Mouse (Mus musculus): ENCODE measurements around the gene Rec114. TPM values are rescaled to one million over a fixed set of nuclear protein-coding genes. Genes with fewer than 3 reads are reported as not detected.

The Rec114 gene
- polyA plus RNA-seq, 1 experiment from 2014 or later: 2.8 TPM

DNA sequence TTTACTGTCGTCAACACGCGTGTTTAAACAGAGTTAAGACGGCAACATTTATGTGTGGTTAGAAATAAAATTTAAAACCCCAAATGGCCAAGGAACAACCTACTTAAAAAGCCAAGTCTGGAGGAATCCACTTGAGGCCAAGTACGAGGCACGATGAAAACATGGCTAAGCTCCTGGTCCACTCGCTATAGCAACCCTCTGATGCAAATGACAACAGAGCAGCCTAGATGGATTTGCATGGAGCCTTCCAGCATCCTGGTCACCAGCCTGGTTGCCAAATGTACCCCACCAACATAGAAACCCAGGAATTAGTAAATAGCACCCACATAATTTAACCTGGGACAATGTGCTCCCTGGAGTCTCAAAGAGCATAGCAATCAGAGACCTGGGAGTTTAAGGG, 40.0 kb downstream of the Rec114 start:
- no peaks in the 10 kb centered on the region for H3K36me3 ChIP-seq (replicated peaks; ENCODE audit: control insufficient read depth, insufficient read depth)
- no peaks in the 10 kb centered on the region for H3K4me1 ChIP-seq (replicated peaks; ENCODE audit: control insufficient read depth, insufficient read depth, low read length)
- 89% methylated on average over 7 of the region's 7 CpGs for WGBS
- no peak for ATAC-seq (ENCODE audit: low FRiP score)
- H3K9me3 ChIP-seq (ENCODE audit: control insufficient read depth, low read length): no peaks in the 10 kb centered on the region
- DNase-seq (ENCODE audit: low spot score): no peak
- H3K9ac ChIP-seq: no peak overlapping the region
- no peaks in the 10 kb centered on the region for H3K27me3 ChIP-seq (ENCODE audit: control insufficient read depth, insufficient read depth, low read length)
- H3K4me3 ChIP-seq (replicated peaks; ENCODE audit: low read length): no peak overlapping the region
- H3K4me2 ChIP-seq (replicated peaks): no peak overlapping the region
- no peak overlapping the region for H3K27ac ChIP-seq

DNA sequence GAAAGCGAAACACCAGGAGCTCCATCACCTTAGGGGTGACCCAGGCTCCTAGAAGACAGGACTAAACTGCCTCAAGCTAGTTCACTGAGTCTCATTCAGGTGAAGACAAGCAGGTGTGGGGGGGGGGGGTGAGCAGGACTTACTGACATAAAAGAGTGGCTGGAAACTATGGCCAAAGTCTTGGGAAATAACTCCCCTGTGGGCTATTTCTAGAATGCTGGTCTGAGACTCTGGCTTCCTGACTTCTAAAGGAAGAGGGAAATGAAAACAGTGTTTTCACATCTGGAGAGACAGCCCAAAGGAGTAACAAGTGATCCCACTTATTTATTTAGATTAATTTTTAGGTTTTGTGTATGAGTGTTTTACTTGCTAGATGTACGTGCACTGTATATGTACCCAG, 42.0 kb downstream of the Rec114 start:
- no peak overlapping the region for H3K4me3 ChIP-seq (replicated peaks; ENCODE audit: low read length)
- no peaks in the 10 kb centered on the region for H3K27me3 ChIP-seq (ENCODE audit: control insufficient read depth, insufficient read depth, low read length)
- H3K4me2 ChIP-seq (replicated peaks): no peak overlapping the region
- 93% methylated on average over 2 of the region's 2 CpGs for WGBS
- no peak for ATAC-seq (ENCODE audit: low FRiP score)
- no peak overlapping the region for H3K9ac ChIP-seq
- H3K27ac ChIP-seq: no peak overlapping the region
- no peak for DNase-seq (ENCODE audit: low spot score)
- H3K9me3 ChIP-seq (ENCODE audit: control insufficient read depth, low read length): no peaks in the 10 kb centered on the region
- no peaks in the 10 kb centered on the region for H3K36me3 ChIP-seq (replicated peaks; ENCODE audit: control insufficient read depth, insufficient read depth)
- H3K4me1 ChIP-seq (replicated peaks; ENCODE audit: control insufficient read depth, insufficient read depth, low read length): no peaks in the 10 kb centered on the region

DNA sequence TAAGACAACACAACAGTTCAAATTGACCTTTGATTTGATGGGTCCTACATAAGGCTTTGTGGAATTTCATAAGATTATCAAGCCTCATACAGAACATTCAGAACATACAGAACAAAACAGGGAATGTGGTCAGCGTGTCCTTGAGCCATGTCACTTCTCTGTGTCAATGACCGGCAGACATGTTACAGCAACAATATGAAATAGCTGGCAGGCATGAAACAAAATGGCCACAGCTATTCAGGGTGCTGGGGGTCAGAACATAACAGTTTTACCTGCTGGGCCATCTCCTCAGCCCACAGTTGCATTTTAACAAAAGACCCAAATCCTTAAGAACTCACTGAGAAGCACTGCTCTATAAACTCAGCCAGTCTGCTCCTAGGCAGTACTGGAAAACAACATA, 45.3 kb downstream of the Rec114 start:
- Histone ChIP-seq H3K9ac (no peak overlapping the region), H3K36me3 (replicated peaks; ENCODE audit: control insufficient read depth, insufficient read depth) (no peaks in the 10 kb centered on the region), H3K4me1 (replicated peaks; ENCODE audit: control insufficient read depth, insufficient read depth, low read length) (no peaks in the 10 kb centered on the region), H3K4me2 (replicated peaks) (no peak overlapping the region), H3K4me3 (replicated peaks; ENCODE audit: low read length) (no peak overlapping the region), H3K9me3 (ENCODE audit: control insufficient read depth, low read length) (peaks cover 8% of the 10 kb centered on the region; the same call in 1 of the 2 replicates), H3K27ac (no peak overlapping the region), H3K27me3 (ENCODE audit: control insufficient read depth, insufficient read depth, low read length) (no peaks in the 10 kb centered on the region)
- no peak for DNase-seq (ENCODE audit: low spot score)
- WGBS: 98% methylated on average over 2 of the region's 2 CpGs
- ATAC-seq (ENCODE audit: low FRiP score): no peak

DNA sequence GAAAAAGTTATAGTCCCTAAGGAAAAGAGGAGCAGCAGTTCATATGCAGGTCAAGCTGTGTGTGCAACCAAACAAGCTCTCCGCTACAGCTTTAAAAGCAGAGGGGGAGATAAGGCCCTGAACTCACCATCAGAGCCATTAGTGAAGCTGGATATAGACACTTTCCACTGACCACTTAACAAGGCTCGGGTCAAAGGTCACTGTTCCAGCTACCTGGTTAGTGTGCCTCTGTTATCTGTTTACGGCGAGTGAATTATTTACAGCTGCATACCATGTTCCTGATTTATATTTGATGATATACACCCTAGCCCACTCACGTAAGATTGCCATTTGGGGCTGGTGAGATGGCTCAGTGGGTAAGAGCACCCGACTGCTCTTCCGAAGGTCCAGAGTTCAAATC, 52.3 kb downstream of the Rec114 start:
- no peaks in the 10 kb centered on the region for H3K27me3 ChIP-seq (ENCODE audit: control insufficient read depth, insufficient read depth, low read length)
- DNase-seq (ENCODE audit: low spot score) (no peak), ATAC-seq (ENCODE audit: low FRiP score) (no peak)
- no peak overlapping the region for H3K4me3 ChIP-seq (replicated peaks; ENCODE audit: low read length)
- H3K36me3 ChIP-seq (replicated peaks; ENCODE audit: control insufficient read depth, insufficient read depth): no peaks in the 10 kb centered on the region
- 91% methylated on average over 7 of the region's 7 CpGs for WGBS
- H3K9me3 ChIP-seq (ENCODE audit: control insufficient read depth, low read length): peaks cover 8% of the 10 kb centered on the region; the same call in 1 of the 2 replicates
- no peak overlapping the region for H3K4me2 ChIP-seq (replicated peaks)
- H3K4me1 ChIP-seq (replicated peaks; ENCODE audit: control insufficient read depth, insufficient read depth, low read length): no peaks in the 10 kb centered on the region
- H3K27ac ChIP-seq: no peak overlapping the region
- H3K9ac ChIP-seq: no peak overlapping the region

DNA sequence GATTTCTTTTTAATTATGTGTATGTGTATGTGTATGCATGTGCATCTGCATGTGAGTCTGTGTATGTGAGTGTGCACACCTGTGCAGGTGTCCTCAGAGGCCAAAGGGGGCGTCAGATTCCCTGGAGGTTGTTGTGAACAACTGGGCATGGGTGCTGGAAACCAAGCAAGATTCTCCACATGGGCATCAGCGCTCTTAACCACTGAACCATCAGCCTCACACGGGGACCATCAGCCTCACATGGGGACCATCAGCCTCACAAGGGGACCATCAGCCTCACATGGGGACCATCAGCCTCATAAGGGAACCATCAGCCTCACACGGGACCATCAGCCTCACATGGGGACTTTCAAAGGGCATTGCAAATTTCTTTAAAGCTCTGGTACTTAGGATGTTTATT, 53.1 kb downstream of the Rec114 start:
- WGBS: 86% methylated on average over 4 of the region's 4 CpGs
- Histone ChIP-seq H3K27ac (no peak overlapping the region), H3K36me3 (replicated peaks; ENCODE audit: control insufficient read depth, insufficient read depth) (no peaks in the 10 kb centered on the region), H3K9ac (no peak overlapping the region), H3K27me3 (ENCODE audit: control insufficient read depth, insufficient read depth, low read length) (no peaks in the 10 kb centered on the region), H3K4me1 (replicated peaks; ENCODE audit: control insufficient read depth, insufficient read depth, low read length) (no peaks in the 10 kb centered on the region), H3K4me3 (replicated peaks; ENCODE audit: low read length) (no peak overlapping the region), H3K9me3 (ENCODE audit: control insufficient read depth, low read length) (peaks cover 8% of the 10 kb centered on the region; the same call in 1 of the 2 replicates), H3K4me2 (replicated peaks) (no peak overlapping the region)
- no peak for DNase-seq (ENCODE audit: low spot score)
- no peak for ATAC-seq (ENCODE audit: low FRiP score)

DNA sequence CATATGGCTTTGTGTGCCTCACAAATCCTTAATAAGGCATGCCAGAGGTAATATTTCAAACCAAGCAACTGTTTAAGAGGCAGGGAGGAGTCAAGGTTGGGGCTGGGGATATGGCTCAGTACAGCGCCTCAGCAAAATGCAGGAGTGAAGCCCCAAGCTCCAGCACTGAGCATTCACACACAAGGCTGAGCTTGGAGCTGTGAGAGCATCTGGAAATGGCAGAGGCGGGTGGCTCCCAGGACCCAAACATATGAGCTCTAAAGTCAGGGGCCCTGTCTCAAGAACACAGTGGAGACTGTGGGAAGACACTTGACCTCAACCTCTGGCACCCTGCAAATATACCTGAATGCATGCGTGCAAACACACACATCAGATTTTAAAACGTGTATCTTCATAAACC, 55.7 kb downstream of the Rec114 start:
- WGBS: 89% methylated on average over 4 of the region's 4 CpGs
- H3K36me3 ChIP-seq (replicated peaks; ENCODE audit: control insufficient read depth, insufficient read depth): no peaks in the 10 kb centered on the region
- H3K9ac ChIP-seq: no peak overlapping the region
- H3K4me3 ChIP-seq (replicated peaks; ENCODE audit: low read length): no peak overlapping the region
- no peak overlapping the region for H3K4me2 ChIP-seq (replicated peaks)
- H3K27me3 ChIP-seq (ENCODE audit: control insufficient read depth, insufficient read depth, low read length): no peaks in the 10 kb centered on the region
- no peak for ATAC-seq (ENCODE audit: low FRiP score)
- H3K4me1 ChIP-seq (replicated peaks; ENCODE audit: control insufficient read depth, insufficient read depth, low read length): no peaks in the 10 kb centered on the region
- DNase-seq (ENCODE audit: low spot score): no peak
- H3K9me3 ChIP-seq (ENCODE audit: control insufficient read depth, low read length): no peaks in the 10 kb centered on the region
- H3K27ac ChIP-seq: no peak overlapping the region

DNA sequence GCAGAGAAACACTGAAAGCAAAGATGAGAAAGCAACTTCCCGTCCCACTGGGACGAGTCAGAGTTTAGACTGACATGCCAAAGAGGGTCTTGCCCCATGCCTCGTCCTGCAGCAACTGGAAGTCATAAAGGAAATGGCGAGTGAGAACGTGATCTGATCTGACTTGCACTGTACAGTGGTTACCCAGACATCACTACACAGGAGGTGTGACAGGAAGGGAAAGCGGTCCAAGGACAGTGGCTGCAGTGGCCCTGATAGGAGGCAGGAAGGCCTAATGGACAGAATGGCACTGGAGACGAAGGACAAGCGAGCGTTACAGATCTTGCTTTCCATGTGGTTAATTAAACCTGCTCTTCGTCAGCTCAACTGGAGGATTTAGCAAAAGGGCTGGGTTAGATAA, 58.5 kb downstream of the Rec114 start:
- no peak overlapping the region for H3K9ac ChIP-seq
- H3K27me3 ChIP-seq (ENCODE audit: control insufficient read depth, insufficient read depth, low read length): no peaks in the 10 kb centered on the region
- no peaks in the 10 kb centered on the region for H3K36me3 ChIP-seq (replicated peaks; ENCODE audit: control insufficient read depth, insufficient read depth)
- H3K4me2 ChIP-seq (replicated peaks): no peak overlapping the region
- no peaks in the 10 kb centered on the region for H3K4me1 ChIP-seq (replicated peaks; ENCODE audit: control insufficient read depth, insufficient read depth, low read length)
- H3K4me3 ChIP-seq (replicated peaks; ENCODE audit: low read length): no peak overlapping the region
- no peak overlapping the region for H3K27ac ChIP-seq
- 90% methylated on average over 10 of the region's 10 CpGs for WGBS
- no peak for DNase-seq (ENCODE audit: low spot score)
- no peaks in the 10 kb centered on the region for H3K9me3 ChIP-seq (ENCODE audit: control insufficient read depth, low read length)
- ATAC-seq (ENCODE audit: low FRiP score): no peak

DNA sequence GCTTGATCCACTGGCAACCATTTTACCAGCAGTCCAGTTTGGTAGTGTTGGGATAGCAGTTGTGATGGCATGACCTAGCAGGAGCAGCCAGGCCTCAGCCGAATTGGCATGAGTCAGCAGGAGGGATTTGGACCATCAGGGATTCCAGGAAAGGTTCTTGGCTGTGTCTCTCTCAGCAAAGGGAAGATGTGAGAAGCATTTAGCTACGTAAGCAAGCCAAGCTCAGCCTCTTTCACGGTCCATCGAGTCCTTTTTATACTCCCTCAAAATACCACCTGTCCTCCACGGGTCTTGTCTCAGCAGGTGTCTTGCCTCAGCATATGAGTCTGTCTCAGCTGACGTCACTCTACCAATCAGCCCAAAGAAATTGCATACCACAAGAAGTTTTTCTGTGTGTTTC, 60.4 kb downstream of the Rec114 start:
- no peaks in the 10 kb centered on the region for H3K27me3 ChIP-seq (ENCODE audit: control insufficient read depth, insufficient read depth, low read length)
- H3K36me3 ChIP-seq (replicated peaks; ENCODE audit: control insufficient read depth, insufficient read depth): no peaks in the 10 kb centered on the region
- no peak overlapping the region for H3K27ac ChIP-seq
- DNase-seq (ENCODE audit: low spot score) (no peak), ATAC-seq (ENCODE audit: low FRiP score) (no peak)
- H3K9ac ChIP-seq: no peak overlapping the region
- H3K9me3 ChIP-seq (ENCODE audit: control insufficient read depth, low read length): no peaks in the 10 kb centered on the region
- 37% methylated on average over 6 of the region's 6 CpGs for WGBS
- H3K4me3 ChIP-seq (replicated peaks; ENCODE audit: low read length): no peak overlapping the region
- no peaks in the 10 kb centered on the region for H3K4me1 ChIP-seq (replicated peaks; ENCODE audit: control insufficient read depth, insufficient read depth, low read length)
- H3K4me2 ChIP-seq (replicated peaks): no peak overlapping the region

DNA sequence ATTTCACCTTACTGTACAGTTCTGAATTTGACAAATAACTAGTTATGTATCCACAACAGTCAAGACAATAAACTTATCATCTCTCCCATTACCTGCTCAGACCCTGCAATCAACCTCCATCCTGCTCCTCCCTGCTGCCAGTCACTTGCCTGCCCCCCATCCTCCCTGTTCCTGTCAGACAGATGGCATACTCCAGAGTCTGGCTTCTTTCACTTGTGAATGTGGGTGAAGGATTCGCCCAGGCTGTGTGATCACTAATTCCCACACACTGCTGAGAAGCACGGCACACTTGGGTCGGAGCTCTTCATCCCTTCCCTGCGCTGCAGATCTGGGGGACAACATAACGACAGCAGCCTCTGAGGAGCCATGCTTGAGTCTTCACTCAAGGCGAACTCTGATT, 61.7 kb downstream of the Rec114 start:
- H3K4me1 ChIP-seq (replicated peaks; ENCODE audit: control insufficient read depth, insufficient read depth, low read length): no peaks in the 10 kb centered on the region
- H3K36me3 ChIP-seq (replicated peaks; ENCODE audit: control insufficient read depth, insufficient read depth): no peaks in the 10 kb centered on the region
- no peak overlapping the region for H3K4me3 ChIP-seq (replicated peaks; ENCODE audit: low read length)
- DNase-seq (ENCODE audit: low spot score) (no peak), ATAC-seq (ENCODE audit: low FRiP score) (no peak)
- H3K9ac ChIP-seq: no peak overlapping the region
- no peak overlapping the region for H3K4me2 ChIP-seq (replicated peaks)
- no peaks in the 10 kb centered on the region for H3K9me3 ChIP-seq (ENCODE audit: control insufficient read depth, low read length)
- no peak overlapping the region for H3K27ac ChIP-seq
- no peaks in the 10 kb centered on the region for H3K27me3 ChIP-seq (ENCODE audit: control insufficient read depth, insufficient read depth, low read length)
- WGBS: 72% methylated on average over 6 of the region's 6 CpGs

DNA sequence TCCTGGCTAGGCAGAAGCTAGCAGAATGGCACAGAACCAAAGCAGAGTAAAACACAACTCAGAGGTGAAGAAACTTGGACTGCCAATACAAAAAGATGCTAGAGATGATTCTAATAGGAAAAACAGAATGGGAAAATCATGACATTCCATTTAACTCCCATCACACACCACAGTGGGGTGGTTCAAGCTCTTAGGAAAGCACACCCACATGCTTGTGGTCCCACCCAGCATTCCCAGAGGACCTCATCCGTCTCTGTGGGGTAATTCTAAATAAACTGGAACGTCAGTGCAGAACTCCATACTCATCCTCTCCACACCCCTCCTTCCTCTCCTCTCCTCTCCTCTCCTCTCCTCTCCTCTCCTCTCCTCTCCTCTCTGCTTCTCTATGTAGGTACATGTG, 62.4 kb downstream of the Rec114 start:
- Histone ChIP-seq H3K36me3 (replicated peaks; ENCODE audit: control insufficient read depth, insufficient read depth) (no peaks in the 10 kb centered on the region), H3K4me3 (replicated peaks; ENCODE audit: low read length) (no peak overlapping the region), H3K9me3 (ENCODE audit: control insufficient read depth, low read length) (no peaks in the 10 kb centered on the region), H3K4me1 (replicated peaks; ENCODE audit: control insufficient read depth, insufficient read depth, low read length) (no peaks in the 10 kb centered on the region), H3K27ac (no peak overlapping the region), H3K27me3 (ENCODE audit: control insufficient read depth, insufficient read depth, low read length) (no peaks in the 10 kb centered on the region), H3K4me2 (replicated peaks) (no peak overlapping the region), H3K9ac (no peak overlapping the region)
- DNase-seq (ENCODE audit: low spot score): no peak
- ATAC-seq (ENCODE audit: low FRiP score): no peak
- WGBS: 73% methylated on average over 2 of the region's 2 CpGs

Measured in hindbrain, embryonic 14.5 days (tissue).